Mouse (Mus musculus) spleen, postnatal 14 days (tissue): Measurements from ENCODE around the gene Bag6.

Source experiments
- DNase-seq, 2 experiments: peaks; one replicate each; pipeline ENCODE4 v3.0.0; 2021 to 2022; ENCODE audit warnings: low spot score in 2 of 2

The Bag6 gene

GRCm38 (mm10) chr17:35134801-35135590 is at the start of gene Bag6:
Gene Bag6, plus strand, starts transcription at chr17:35135178.
- peak; percentile 85 to 92 for DNase-seq

- no peak for DNase-seq
Measured at GRCm38 (mm10) chr17:35085208-35085865, 49.6 kb upstream of the Bag6 start, which contains the start of gene Ly6g6f. Gene Ly6g6f, minus strand, starts transcription at chr17:35085610.

GRCm38 (mm10) chr17:35088151-35088550 is 46.8 kb upstream of the Bag6 start:
- no peak for DNase-seq

- DNase-seq: peak; percentile 86 to 94
Measured at GRCm38 (mm10) chr17:35088825-35089644, 45.9 kb upstream of the Bag6 start, which contains the start of gene Abhd16a. Gene Abhd16a, plus strand, starts transcription at chr17:35089263.

GRCm38 (mm10) chr17:35090166-35090932 is 44.6 kb upstream of the Bag6 start:
- DNase-seq: peak; percentile 29 to 33

GRCm38 (mm10) chr17:35092403-35093198 is 42.4 kb upstream of the Bag6 start:
- no peak for DNase-seq

- DNase-seq: no peak
Measured at GRCm38 (mm10) chr17:35094475-35095365, 40.3 kb upstream of the Bag6 start.

- DNase-seq: no peak
Measured at GRCm38 (mm10) chr17:35096597-35096996, 38.4 kb upstream of the Bag6 start.

GRCm38 (mm10) chr17:35097164-35097655 is 37.8 kb upstream of the Bag6 start:
- peak in 1 of 2 experiments; percentile 45 for DNase-seq

- DNase-seq: no peak
Measured at GRCm38 (mm10) chr17:35100196-35100765, 34.7 kb upstream of the Bag6 start.

GRCm38 (mm10) chr17:35101161-35101560 is 33.8 kb upstream of the Bag6 start:
- no peak for DNase-seq

GRCm38 (mm10) chr17:35102299-35102698 is 32.7 kb upstream of the Bag6 start:
- no peak for DNase-seq

GRCm38 (mm10) chr17:35103221-35103690 is 31.7 kb upstream of the Bag6 start:
- no peak for DNase-seq

GRCm38 (mm10) chr17:35104079-35104478 is 30.9 kb upstream of the Bag6 start:
- no peak for DNase-seq

- DNase-seq: no peak
Measured at GRCm38 (mm10) chr17:35104754-35105153, 30.2 kb upstream of the Bag6 start.

GRCm38 (mm10) chr17:35105740-35106389 is 29.1 kb upstream of the Bag6 start:
- peak in 1 of 2 experiments; percentile 37 for DNase-seq

GRCm38 (mm10) chr17:35106522-35106921 is 28.5 kb upstream of the Bag6 start:
- no peak for DNase-seq

GRCm38 (mm10) chr17:35108097-35108496 is 26.9 kb upstream of the Bag6 start, which contains the start of gene Ly6g5c:
Gene Ly6g5c, plus strand, starts transcription at chr17:35108279.
- no peak for DNase-seq
